8 mouse cellular contexts compared by ENCODE assay signal in the genomic region with DNA sequence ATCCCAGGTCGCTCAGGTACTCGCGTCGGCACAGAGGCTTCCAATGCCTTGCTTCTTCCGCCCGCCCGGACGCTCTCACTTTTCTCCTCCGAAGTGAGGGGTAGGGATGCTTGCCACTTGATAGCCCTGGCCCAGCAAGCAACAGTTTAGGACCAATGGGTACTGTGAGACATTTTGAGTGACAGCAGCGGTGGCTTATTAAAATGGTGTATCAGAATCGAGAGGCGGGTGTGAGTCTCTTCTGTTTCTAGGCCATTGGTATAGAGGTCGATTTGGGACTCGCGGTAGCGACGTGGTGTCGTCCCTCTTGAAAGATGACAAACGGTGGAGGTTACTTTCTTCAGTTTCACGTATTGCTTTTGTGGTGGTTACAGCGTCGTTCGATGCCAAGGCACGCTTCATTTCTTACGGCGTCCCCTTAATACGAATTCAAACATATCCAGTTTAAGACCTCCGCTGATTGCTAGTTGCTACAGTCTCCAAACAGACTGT. TPM values are rescaled to one million over a fixed set of nuclear protein-coding genes. Genes with fewer than 3 reads are reported as not detected.
DNase-seq lines count a peak whose midpoint lies in the region; TF ChIP-seq lines count a peak whose summit lies in the region.

No protein-coding gene starts in this region.

- peak overlapping the region; percentile 77 for H3K4me3 ChIP-seq in cortical plate, adult 2 months (ENCODE audit: insufficient read depth, low read length)
- H3K4me3 ChIP-seq in megakaryocyte, embryonic 14.5 days (replicated peaks): peak overlapping the region; percentile 97

- peaks cover 5% of the 10 kb centered on the region for H3K36me3 ChIP-seq in megakaryocyte, embryonic 14.5 days (replicated peaks; ENCODE audit: low read length)

- TF ChIP-seq POLR2A in cortical plate, adult 2 months (IDR thresholded peaks at IDR 0.05; ENCODE audit: extremely low read depth, insufficient read depth, low read length): no peak

- no peak for TF ChIP-seq CTCF in cortical plate, adult 2 months (IDR thresholded peaks at IDR 0.05; ENCODE audit: extremely low read depth, insufficient read depth, low read length)

- peak; percentile 96 for DNase-seq in adipocyte (ENCODE audit: low spot score)
- DNase-seq in gastrocnemius, adult 8-10 months (ENCODE audit: low spot score in 2 of 2): peak; percentile 83 to 88
- DNase-seq in hindlimb bud, embryonic 11.5 days (ENCODE audit: extremely low spot score, low read depth, low spot score): peak; percentile 79
- peak; percentile 76 to 93 for DNase-seq in left cerebral cortex, adult 8-10 months (ENCODE audit: low spot score in 2 of 2)
- DNase-seq in right cerebral cortex, postnatal 25 days: peak; percentile 87
- DNase-seq in urinary bladder, postnatal 4 days (ENCODE audit: low spot score in 2 of 2): peak; percentile 77 to 83

- peaks cover 5% of the 10 kb centered on the region; the same call in 1 of the 2 replicates for H3K4me1 ChIP-seq in cortical plate, adult 2 months (ENCODE audit: control insufficient read depth, insufficient read depth, low read length)
- H3K4me1 ChIP-seq in megakaryocyte, embryonic 14.5 days: peaks cover 32% of the 10 kb centered on the region

- H3K9me3 ChIP-seq in megakaryocyte, embryonic 14.5 days: no peaks in the 10 kb centered on the region

- H3K27ac ChIP-seq in cortical plate, adult 2 months (ENCODE audit: insufficient read depth, low read length): peak overlapping the region; percentile 83

- H3K27me3 ChIP-seq in megakaryocyte, embryonic 14.5 days (replicated peaks): no peaks in the 10 kb centered on the region

RNA-seq across cellular contexts. Expression of gene Fbxo8, which starts 0.5 kb away (rescaled TPM):
- 35.6 and 37.9 TPM in 2 replicates for polyA plus RNA-seq in cortical plate, adult 2 months (2012; rRNA removed)
- 10 to 100 TPM; 29.9 to 35.6 (median 32.8) TPM for total RNA-seq in gastrocnemius, adult 8-10 months (2022)
- total RNA-seq in left cerebral cortex, adult 8-10 months (2022): 10 to 100 TPM; 27.7 to 39.4 (median 30.4) TPM
- 2.9 and 6.6 TPM in 2 replicates for polyA plus RNA-seq in megakaryocyte, embryonic 14.5 days (2012; ENCODE audit: insufficient read depth, low replicate concordance)

RNA-seq across cellular contexts. Expression of gene Cep44, which starts 0.6 kb away (rescaled TPM):
- 22.4 and 22.6 TPM in 2 replicates for polyA plus RNA-seq in cortical plate, adult 2 months (2012; rRNA removed)
- total RNA-seq in gastrocnemius, adult 8-10 months (2022): 10 to 100 TPM in 1 of 4 experiments, 1 to 10 TPM in 3; 7.0 to 11.6 (median 8.8) TPM
- 10 to 100 TPM; 18.5 to 25.0 (median 20.1) TPM for total RNA-seq in left cerebral cortex, adult 8-10 months (2022)
- polyA plus RNA-seq in megakaryocyte, embryonic 14.5 days (2012; ENCODE audit: insufficient read depth, low replicate concordance): 2.8 TPM in 1 of 2 replicates, not detected in the other

Comparison
In these comparisons a context has a peak if more than half of its experiments do, and no peak if none do; other contexts are left out.
1. Peak in every context shown above with its lines: DNase-seq, H3K4me3 ChIP-seq and H3K27ac ChIP-seq.